Mouse (Mus musculus) kidney, adult 2 months (tissue): ENCODE data around the gene Cpb2.

ENCODE experiments used
- CTCF ChIP-seq: fragments of 200-500 bp; conservative IDR thresholded peaks from 2 replicates; pipeline ENCODE4 v1.5.1; 2011; ENCODE audit warnings: low read depth, mild to moderate bottlenecking, control low read depth, low read length, moderate library complexity, mixed read lengths; ENCODE audit not compliant: insufficient read depth, insufficient read length
- POLR2A ChIP-seq: fragments of 200-500 bp; IDR thresholded peaks from one replicate; pipeline ENCODE4 v1.6.1; 2011; ENCODE audit warnings: low read depth, low read length, control low read depth

- TF ChIP-seq CTCF (no peak), POLR2A (no peak)
Measured at GRCm38 (mm10) chr14:75279716-75280115, 37.6 kb downstream of the Cpb2 start.
